Mouse (Mus musculus) macrophage (primary cell): Measurements from ENCODE around the gene Tmem266. TPM values are rescaled to one million over a fixed set of nuclear protein-coding genes. Genes with fewer than 3 reads are reported as not detected.

ENCODE experiments used
- H3K27ac ChIP-seq: fragments of 350-480 bp; formaldehyde crosslinking; 2 replicates; pipeline ENCODE4 v1.9.0; 2021
- H3K36me3 ChIP-seq: fragments of 350-480 bp; formaldehyde crosslinking; 2 replicates; pipeline ENCODE4 v1.9.0; 2021; ENCODE audit errors: inconsistent target
- H3K4me3 ChIP-seq: fragments of 350-480 bp; formaldehyde crosslinking; 2 replicates; pipeline ENCODE4 v1.9.0; 2021; ENCODE audit errors: inconsistent target
- H3K79me2 ChIP-seq: fragments of 350-480 bp; formaldehyde crosslinking; 2 replicates; pipeline ENCODE4 v1.9.0; 2021; ENCODE audit errors: inconsistent target
- WGBS: methylation state at CpG from one replicate; pipeline ENCODE4 v1.1.7; 2026; ENCODE audit warnings: inconsistent platforms; ENCODE audit not compliant: missing documents; 5-methylcytosine and 5-hydroxymethylcytosine counted together
- polyA plus RNA-seq: library from polyadenylated mRNA; stranded (reverse); fragments of 250-400 nt; gene quantifications from 3 replicates; pipeline ENCODE4 v1.2.4, GENCODE M21; 2018; ENCODE audit warnings: inconsistent platforms
- total RNA-seq, 78 experiments: library from RNA; depleted of rRNA; stranded (reverse); fragments of 250-400 nt; gene quantifications; 1 replicate in 9 of 78; 2 replicates in 24 of 78; 3 replicates in 43 of 78; 4 replicates in 2 of 78; pipeline ENCODE4 v1.2.4; 2018; ENCODE audit warnings: inconsistent platforms in 56 of 78

The Tmem266 gene
- total RNA-seq (2018; cell fraction: chromatin; rRNA removed): 10 to 100 TPM in 5 of 26 experiments, 1 to 10 TPM in 10, under 1 TPM in 3, not detected in 8; 0.45 to 36.9 (median 4.4) TPM
- under 1 TPM in 21 of 26 experiments, not detected in 5; 0.03 to 0.71 (median 0.14) TPM for total RNA-seq (2018; cell fraction: cytosol; rRNA removed)
- 10 to 100 TPM in 5 of 26 experiments, 1 to 10 TPM in 11, under 1 TPM in 6, not detected in 4; 0.40 to 17.4 (median 1.8) TPM for total RNA-seq (2018; cell fraction: nucleus; rRNA removed)
- 0.10 to 0.22 TPM in 2 of 3 replicates, not detected in the other for polyA plus RNA-seq

DNA sequence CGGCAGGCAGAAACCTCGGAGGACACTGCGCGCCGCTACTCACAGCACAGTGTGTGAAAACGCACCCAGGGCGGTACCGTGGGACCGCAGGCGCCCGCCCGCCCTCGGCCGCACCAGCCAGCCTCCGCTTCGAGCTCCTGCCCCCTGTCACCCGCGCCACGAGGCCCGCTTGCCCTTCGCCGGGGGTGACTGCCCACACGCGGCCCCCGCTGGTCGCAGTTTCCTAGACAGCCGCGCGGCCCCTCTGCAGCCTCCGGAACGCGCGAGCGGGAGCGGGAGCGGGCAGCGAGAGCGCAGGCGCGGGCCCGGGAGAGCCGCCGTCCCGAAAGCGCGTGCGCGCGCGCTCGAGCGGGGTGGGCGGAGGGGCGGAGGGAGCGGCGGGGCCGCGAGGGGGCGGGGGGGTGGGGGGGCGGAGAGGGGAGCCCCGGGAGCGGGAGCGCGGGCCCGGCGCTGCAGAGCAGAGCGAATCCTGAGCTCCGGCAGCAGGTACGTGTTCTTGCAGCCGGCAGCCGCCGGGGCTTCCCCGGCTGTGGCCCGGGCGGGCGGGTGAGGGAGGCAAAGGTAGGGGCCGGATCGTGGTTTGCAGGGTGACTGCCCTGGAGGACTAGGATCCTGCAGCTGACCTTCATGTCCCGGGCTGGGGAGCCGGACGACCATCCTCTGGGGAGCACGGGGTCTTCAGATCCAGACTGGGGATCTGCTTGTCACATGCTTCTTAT lies at the start of gene Tmem266, which contains the start of gene Nrg4:
TSS of gene Tmem266 (plus strand) at position 399 of the 719 bp plus-strand sequence.
TSS of gene Nrg4 (minus strand) at position 330 of the 719 bp plus-strand sequence.
- 2% methylated on average over 42 of the region's 82 CpGs for WGBS
- Histone ChIP-seq H3K79me2 (no peaks in the 10 kb centered on the region), H3K36me3 (no peaks in the 10 kb centered on the region), H3K27ac (no peak within 1 kb of the TSS), H3K4me3 (peak within 1 kb of the TSS; percentile 31)

DNA sequence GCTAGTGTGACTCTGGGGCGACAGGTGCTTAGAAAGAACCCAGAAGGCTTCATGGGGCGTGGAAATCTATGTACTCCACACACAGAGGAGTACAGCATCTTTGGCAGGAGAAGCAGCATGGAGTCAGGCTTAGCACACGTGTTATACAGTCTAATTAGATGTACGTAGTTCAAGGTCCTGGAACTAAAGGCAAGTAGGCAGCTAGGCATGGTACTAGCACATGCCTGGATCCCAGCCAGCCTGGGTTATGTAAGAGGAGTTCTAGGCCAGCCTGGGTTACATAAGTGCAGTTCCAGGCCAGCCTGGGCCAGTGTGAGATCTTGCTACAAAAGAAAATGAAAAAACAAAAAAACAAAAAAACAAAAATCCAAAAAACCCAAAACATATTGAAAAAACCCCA lies 49.2 kb upstream of the Tmem266 start:
- no peak overlapping the region for H3K27ac ChIP-seq
- H3K36me3 ChIP-seq: no peaks in the 10 kb centered on the region
- no peaks in the 10 kb centered on the region for H3K79me2 ChIP-seq
- no peak overlapping the region for H3K4me3 ChIP-seq
- WGBS: 88% methylated on average over 4 of the region's 4 CpGs

DNA sequence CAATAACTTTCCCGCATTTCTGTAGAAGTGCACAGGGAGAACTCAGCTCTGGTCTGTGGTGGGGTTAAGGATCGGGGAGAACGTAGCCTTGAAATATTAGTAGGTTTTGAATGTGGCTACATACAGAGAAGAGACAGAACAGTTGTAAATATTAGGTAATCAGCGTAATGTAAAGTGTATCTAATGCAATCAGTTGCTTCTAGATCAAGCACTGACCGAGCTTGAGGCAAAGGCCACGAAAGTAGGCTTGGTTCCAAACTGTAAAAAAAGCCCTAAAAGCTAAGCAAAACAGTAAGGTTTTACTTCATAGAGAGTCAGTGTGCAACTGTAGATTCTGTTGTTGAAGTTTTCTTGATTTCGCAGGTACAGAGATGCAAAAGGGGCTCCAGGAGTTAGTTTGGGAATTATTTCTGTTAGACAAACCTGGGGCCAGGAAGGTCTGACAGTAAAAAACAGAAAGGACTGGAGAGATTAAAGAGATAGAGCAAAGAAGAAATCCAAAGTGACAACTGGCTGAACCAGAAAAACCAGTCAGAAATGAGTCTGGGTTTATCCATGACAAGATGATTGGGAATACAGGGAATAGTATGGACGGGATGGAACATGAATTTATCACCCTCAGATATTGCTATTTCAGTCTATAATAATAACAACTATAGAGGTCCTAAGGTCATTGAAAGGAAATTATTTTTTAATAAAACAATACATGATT lies 47.4 kb upstream of the Tmem266 start:
- H3K79me2 ChIP-seq: no peaks in the 10 kb centered on the region
- WGBS: 91% methylated on average over 8 of the region's 8 CpGs
- no peaks in the 10 kb centered on the region for H3K36me3 ChIP-seq
- H3K4me3 ChIP-seq: no peak overlapping the region
- H3K27ac ChIP-seq: no peak overlapping the region

DNA sequence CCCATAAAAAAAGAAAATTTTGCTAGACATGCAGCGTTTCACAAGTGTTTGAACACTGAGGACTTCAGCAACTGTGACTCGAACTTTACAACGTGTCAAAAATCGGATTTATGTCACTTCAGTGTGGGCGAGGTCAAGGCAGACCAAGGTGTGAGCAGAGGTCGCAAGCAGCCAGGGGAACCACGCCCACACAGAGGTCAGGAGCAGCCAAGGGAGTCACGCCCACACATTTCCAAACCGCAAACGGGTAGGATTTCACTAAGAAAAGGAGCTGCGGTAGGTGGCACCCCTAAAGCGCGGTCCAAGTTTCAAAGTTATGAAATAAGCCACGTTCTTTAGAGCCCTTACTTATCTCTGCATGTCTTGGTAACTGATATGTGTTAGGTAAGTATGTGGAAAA lies 43.2 kb upstream of the Tmem266 start:
- no peaks in the 10 kb centered on the region for H3K36me3 ChIP-seq
- no peaks in the 10 kb centered on the region for H3K79me2 ChIP-seq
- H3K27ac ChIP-seq: no peak overlapping the region
- WGBS: 8% methylated on average over 14 of the region's 14 CpGs
- no peak overlapping the region for H3K4me3 ChIP-seq

DNA sequence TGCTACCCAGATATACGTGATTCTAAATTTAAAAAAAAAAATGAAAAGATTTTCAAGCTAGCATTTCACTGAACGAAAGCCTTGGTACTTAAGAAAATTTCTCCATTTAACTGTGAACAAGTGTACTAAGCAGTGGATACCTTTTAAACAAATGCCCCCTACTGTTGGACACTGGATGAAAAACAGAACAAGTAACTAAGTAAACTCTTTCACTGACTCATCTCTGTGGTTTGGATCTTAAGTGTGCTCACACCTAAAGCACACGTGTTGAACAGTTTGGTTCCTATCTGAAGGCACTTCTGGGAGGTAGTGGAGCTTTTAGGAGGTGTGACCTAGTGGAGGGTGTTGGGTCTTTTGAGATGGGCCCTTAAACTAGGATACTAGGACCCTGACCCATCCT lies 41.5 kb upstream of the Tmem266 start:
- no peaks in the 10 kb centered on the region for H3K36me3 ChIP-seq
- 26% methylated on average over 2 of the region's 3 CpGs for WGBS
- H3K79me2 ChIP-seq: no peaks in the 10 kb centered on the region
- no peak overlapping the region for H3K27ac ChIP-seq
- H3K4me3 ChIP-seq: no peak overlapping the region

DNA sequence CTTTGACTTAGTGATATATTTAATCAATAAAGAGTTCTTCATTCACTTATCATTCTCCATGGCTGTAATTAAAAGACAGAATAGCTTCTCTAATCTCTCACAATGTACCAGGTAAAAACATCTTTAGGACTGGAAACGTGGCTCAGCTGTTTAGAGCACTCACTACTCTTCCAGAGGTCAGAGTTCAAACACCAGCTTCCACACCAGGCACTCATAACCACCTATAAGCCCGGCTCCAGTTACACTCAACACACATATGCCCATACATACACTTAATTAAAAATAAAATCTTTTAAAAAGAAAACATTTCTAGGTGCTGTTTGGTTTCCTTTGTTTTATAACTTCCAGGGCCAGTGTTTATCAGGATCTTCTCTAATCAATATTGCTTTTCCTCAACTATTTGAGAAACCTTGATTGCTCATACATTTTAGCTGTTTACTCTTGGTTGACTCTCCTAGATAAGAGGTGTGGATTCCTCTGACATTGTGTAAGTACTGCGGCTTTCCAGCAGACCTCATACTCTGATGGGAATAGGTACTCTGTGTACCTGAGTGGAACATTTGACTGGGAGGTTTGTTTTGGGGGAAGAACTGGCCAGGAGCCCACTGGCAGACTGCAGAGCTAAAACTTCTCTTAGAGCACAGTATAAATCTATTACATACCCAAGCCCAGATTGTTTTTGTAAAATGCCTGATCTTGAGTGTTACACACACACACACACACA lies 37.1 kb upstream of the Tmem266 start:
- Histone ChIP-seq H3K4me3 (no peak overlapping the region), H3K79me2 (no peaks in the 10 kb centered on the region), H3K27ac (no peak overlapping the region), H3K36me3 (no peaks in the 10 kb centered on the region)
- whole genome bisulfite sequencing: 92% methylated on average over 3 of the region's 3 CpGs

DNA sequence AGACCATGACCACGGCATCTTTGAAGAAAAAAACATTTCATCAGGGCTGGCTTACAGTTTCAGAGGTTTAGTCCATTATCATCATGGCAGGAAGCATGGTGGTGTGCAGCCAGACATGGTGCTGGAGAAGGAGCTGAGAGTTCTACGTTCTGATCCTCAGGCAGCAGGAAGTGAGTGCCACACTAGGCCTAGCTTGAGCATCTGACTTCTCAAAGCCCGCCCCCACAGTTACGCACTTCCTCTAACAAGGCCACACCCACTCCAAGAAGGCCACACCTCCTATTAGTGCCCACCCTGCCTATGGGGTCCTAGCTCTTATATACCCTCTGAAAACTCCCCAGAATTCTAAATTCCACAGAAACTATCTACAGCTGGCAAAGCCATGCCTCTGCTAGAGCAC lies 34.7 kb upstream of the Tmem266 start:
- Histone ChIP-seq H3K36me3 (no peaks in the 10 kb centered on the region), H3K27ac (no peak overlapping the region), H3K4me3 (no peak overlapping the region), H3K79me2 (no peaks in the 10 kb centered on the region)
- 95% methylated on average over 4 of the region's 4 CpGs for WGBS

DNA sequence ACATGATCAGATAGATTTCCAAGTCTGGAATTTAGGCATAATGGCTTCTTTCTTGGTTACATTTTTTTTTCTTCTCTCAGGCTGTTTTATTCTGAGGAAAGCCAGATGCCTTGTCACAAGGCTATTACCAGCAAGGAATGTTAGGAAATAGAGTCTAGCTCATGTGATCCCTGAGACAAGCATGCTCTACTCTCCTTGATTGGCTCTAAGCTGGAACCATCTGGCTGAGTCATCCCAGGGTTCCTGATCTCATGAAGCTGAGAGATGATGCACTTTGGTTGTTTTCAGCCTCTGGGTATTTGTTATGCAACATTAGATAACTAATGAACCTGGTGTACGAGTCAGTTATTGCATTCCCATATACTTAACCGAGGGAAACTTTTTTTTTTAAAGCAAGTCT lies 30.5 kb upstream of the Tmem266 start:
- 8% methylated on average over 2 of the region's 2 CpGs for WGBS
- no peak overlapping the region for H3K4me3 ChIP-seq
- H3K27ac ChIP-seq: peak overlapping the region; percentile 99
- no peaks in the 10 kb centered on the region for H3K36me3 ChIP-seq
- H3K79me2 ChIP-seq: no peaks in the 10 kb centered on the region

DNA sequence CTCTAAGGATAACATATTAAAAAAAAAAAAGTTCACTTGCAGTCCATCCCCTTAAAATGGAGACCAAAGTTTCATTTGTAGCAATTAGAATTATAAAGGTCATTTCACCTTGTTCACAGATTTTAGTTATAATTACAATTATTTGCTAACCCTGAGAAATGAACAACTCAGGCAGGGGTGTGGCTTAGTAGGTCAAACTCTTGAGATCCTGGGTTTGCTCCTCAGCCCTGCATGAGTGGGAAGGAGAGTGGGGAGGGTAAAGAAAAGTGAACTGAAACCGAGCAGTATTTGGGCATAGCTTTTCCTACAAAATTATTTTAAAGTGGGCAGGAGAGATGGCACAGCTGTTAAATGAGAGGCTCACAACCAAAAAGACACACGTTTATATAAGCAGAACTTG lies 19.6 kb upstream of the Tmem266 start:
- Histone ChIP-seq H3K4me3 (no peak overlapping the region), H3K27ac (peak overlapping the region; percentile 95), H3K79me2 (no peaks in the 10 kb centered on the region), H3K36me3 (no peaks in the 10 kb centered on the region)
- 7% methylated on average over 2 of the region's 2 CpGs for WGBS

DNA sequence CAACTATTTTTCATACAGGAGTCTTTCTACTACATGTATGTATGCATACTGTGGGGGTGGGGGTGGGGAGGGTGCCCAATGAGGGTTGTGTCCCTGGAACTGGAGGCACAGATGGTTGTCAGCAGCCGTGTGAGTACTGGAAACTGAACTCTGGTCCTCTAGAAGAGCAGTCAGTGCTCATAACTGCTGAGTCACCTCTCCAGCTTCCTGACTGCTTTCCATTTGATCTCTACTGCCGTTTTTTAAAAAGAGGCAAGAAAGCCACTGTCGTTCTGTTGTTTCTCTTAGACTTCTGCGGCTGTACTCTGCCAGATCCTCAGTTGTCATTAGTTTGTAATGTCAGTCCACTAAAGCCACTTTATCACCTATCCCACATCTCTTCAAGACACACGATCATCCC lies 19.2 kb upstream of the Tmem266 start:
- Histone ChIP-seq H3K79me2 (no peaks in the 10 kb centered on the region), H3K27ac (peak overlapping the region; percentile 95), H3K36me3 (no peaks in the 10 kb centered on the region), H3K4me3 (no peak overlapping the region)
- 13% methylated on average over 5 of the region's 5 CpGs for WGBS

DNA sequence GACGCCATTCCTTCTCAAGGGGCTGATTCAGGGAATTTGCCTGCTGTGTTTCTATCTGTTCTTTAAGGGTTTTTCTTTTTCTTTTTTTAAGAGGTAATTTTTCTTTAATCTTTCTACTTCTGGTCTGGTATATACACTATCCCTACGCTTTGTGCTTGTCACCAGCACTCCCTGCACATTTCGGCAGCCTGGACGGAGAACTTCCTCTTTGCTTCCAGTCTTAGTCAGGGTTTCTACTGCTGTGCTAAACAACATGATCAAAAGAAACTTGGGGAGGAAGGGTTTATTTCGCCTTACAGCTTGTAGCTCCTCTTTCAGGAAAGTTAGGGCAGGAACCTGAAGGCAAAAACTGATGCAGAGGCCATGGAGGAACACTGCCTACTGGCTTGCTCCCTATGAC lies 18.3 kb upstream of the Tmem266 start:
- H3K36me3 ChIP-seq: no peaks in the 10 kb centered on the region
- no peaks in the 10 kb centered on the region for H3K79me2 ChIP-seq
- peak overlapping the region; percentile 95 for H3K27ac ChIP-seq
- H3K4me3 ChIP-seq: no peak overlapping the region
- 18% methylated on average over 5 of the region's 5 CpGs for WGBS

DNA sequence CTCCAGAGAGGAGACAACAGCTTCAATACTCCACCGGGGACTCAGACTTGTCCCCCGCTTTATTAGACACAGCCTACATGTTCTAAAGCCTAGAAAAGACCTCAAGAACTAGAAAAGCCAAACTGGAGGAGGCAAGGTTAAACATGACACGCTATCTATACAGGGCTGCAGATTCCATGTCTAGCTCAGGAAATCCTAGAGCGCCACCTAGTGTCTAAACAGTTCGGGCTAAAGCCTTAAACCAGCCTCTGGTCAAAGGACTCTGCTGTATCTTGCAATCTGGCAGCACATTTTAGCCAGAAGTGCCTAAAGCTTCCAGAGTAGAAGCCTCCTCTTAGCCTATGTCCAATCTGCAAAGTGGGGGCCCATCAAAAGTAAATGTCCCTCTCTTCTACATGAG lies 15.2 kb upstream of the Tmem266 start:
- 6% methylated on average over 5 of the region's 5 CpGs for WGBS

DNA sequence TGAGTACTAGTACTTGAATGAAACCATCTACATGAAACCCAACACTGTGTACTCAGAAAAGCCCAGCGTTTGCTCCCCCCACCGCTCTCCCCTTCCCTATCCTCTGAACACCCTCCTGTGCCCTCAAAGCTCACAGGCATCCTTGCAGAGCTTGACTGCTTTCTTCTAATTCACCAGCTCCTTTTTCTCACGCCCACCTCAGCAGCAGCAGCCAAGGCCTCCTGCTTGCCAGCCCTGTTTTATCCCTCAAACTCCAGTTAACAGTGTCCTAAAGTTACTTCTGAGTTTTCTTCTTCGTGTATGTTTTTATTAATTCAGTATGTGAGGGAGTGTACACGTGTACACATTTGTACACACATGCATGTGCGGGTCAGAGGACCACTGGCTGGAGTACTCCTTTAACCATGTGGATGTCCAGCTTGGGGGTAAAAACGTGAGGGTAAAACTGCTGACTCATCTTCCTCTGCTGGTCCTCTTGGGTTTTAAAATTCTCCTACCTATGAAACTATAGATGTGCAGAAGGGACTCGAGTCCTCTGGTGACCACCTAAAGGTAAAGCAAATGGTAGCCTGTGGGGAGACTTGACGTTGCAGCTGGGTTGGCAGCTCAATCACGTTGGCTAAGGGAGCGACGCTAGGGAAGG lies 13.0 kb upstream of the Tmem266 start:
- Histone ChIP-seq H3K36me3 (no peaks in the 10 kb centered on the region), H3K4me3 (no peak overlapping the region), H3K79me2 (no peaks in the 10 kb centered on the region), H3K27ac (no peak overlapping the region)
- 78% methylated on average over 12 of the region's 12 CpGs for WGBS

More for the DNA sequence above, 15.2 kb upstream of the Tmem266 start:
- Histone ChIP-seq H3K27ac (peak overlapping the region; percentile 95), H3K36me3 (no peaks in the 10 kb centered on the region), H3K4me3 (no peak overlapping the region), H3K79me2 (no peaks in the 10 kb centered on the region)

DNA sequence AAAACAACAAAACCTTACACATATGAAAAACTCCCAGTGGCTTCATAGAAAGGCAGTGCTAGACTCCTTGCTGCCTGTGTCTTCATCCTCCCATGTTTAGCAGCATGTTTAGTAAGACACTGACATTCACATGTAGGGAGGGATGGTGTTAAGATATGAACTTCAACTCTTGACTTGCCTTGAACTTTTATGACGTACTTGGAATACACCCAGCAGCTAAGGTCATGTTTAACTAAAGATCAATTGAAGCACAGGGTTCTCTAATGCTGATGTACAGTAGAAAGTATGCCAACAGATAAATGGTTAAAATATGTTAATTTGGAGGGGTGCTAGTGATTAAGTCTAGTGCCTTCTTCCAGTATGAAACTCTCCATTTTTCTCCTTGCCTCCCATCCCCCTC lies 4.1 kb upstream of the Tmem266 start:
- Histone ChIP-seq H3K27ac (no peak overlapping the region), H3K79me2 (no peaks in the 10 kb centered on the region), H3K36me3 (no peaks in the 10 kb centered on the region), H3K4me3 (no peak overlapping the region)
- whole genome bisulfite sequencing: 82% methylated on average over 1 of the region's 1 CpGs
